Mouse (Mus musculus) CH12.LX (cell line): ENCODE results near the gene Mbl1. TPM values are rescaled to one million over a fixed set of nuclear protein-coding genes. Genes with fewer than 3 reads are reported as not detected.
A peak's percentile ranks its signal among the peaks of the same experiment; 100 is the strongest.

Source experiments
- DNase-seq: peaks from one replicate; pipeline ENCODE4 v3.0.0-alpha.2; 2013; ENCODE audit errors: extremely low read depth
- H3K27ac ChIP-seq: 2 replicates; pipeline ENCODE4 v1.5.1; 2012; ENCODE audit warnings: low read depth, mild to moderate bottlenecking, control low read depth, moderate library complexity; ENCODE audit not compliant: insufficient read depth
- H3K27me3 ChIP-seq: replicated peaks from 2 replicates; pipeline ENCODE3; 2012; ENCODE audit warnings: inconsistent platforms
- H3K36me3 ChIP-seq, 2 experiments: replicated peaks in 1 of 2; 2 replicates each; pipeline versions ENCODE3 to v1.6.1; 2012; ENCODE audit warnings: inconsistent platforms in 1 of 2, low read length in 1 of 2, mild to moderate bottlenecking in 1 of 2, mixed read lengths in 1 of 2, moderate library complexity in 1 of 2; ENCODE audit not compliant: control insufficient read depth in 1 of 2, insufficient read depth in 1 of 2
- H3K4me1 ChIP-seq, 2 experiments: 2 replicates each; pipeline ENCODE4 v1.6.1; 2012; ENCODE audit warnings: inconsistent platforms in 1 of 2, moderate library complexity in 1 of 2; ENCODE audit not compliant: insufficient read depth in 2 of 2, control insufficient read depth in 1 of 2
- H3K4me2 ChIP-seq: 2 replicates; pipeline ENCODE4 v1.6.1; 2012; ENCODE audit warnings: low read depth, mild to moderate bottlenecking, control low read depth; ENCODE audit not compliant: poor library complexity, insufficient read depth, severe bottlenecking
- H3K4me3 ChIP-seq, 3 experiments: fragments of 150-350 bp in 1 of 3; sonication (generic) in 1 of 3; replicated peaks in 1 of 3; 2 replicates each; pipeline versions ENCODE3 to v1.5.1; 2011 to 2012; ENCODE audit warnings: low read depth in 2 of 3, low read length in 2 of 3, mild to moderate bottlenecking in 2 of 3, moderate library complexity in 2 of 3, control low read depth in 1 of 3, improper control_type of control experiment in 1 of 3, inconsistent platforms in 1 of 3, mixed read lengths in 1 of 3; ENCODE audit not compliant: poor library complexity in 1 of 3
- H3K79me2 ChIP-seq: replicated peaks from 2 replicates; pipeline ENCODE4 v1.6.1; 2012; ENCODE audit warnings: mild to moderate bottlenecking, moderate library complexity; ENCODE audit not compliant: control insufficient read depth, poor library complexity, insufficient read depth, severe bottlenecking; ENCODE audit errors: extremely low read depth
- H3K9ac ChIP-seq: 2 replicates; pipeline ENCODE4 v1.6.1; 2012; ENCODE audit warnings: low read depth, mild to moderate bottlenecking, control low read depth, moderate library complexity; ENCODE audit not compliant: insufficient read depth
- H3K9me3 ChIP-seq: replicated peaks from 2 replicates; pipeline ENCODE3; 2012; ENCODE audit warnings: low read length, inconsistent platforms, mixed read lengths
- BHLHE40 ChIP-seq: IDR thresholded peaks from 2 replicates; pipeline ENCODE4 v1.6.1; 2011; ENCODE audit warnings: mild to moderate bottlenecking, low read depth, low read length, improper control_type of control experiment
- ELF1 ChIP-seq: IDR thresholded peaks from 2 replicates; pipeline ENCODE4 v1.6.1; 2014; ENCODE audit warnings: low read depth, mild to moderate bottlenecking, inconsistent platforms, low read length, improper control_type of control experiment
- EP300 ChIP-seq: IDR thresholded peaks from 2 replicates; pipeline ENCODE4 v1.6.1; 2011; ENCODE audit warnings: low read length, improper control_type of control experiment
- ETS1 ChIP-seq: conservative IDR thresholded peaks from 2 replicates; pipeline ENCODE4 v1.6.1; 2012; ENCODE audit warnings: low read depth, mild to moderate bottlenecking, inconsistent platforms, low read length, improper control_type of control experiment, moderate library complexity
- GABPA ChIP-seq: IDR thresholded peaks from 2 replicates; pipeline ENCODE4 v1.6.1; 2012; ENCODE audit warnings: low read depth, low read length, improper control_type of control experiment, inconsistent platforms; ENCODE audit not compliant: insufficient replicate concordance
- IRF4 ChIP-seq: IDR thresholded peaks from 2 replicates; pipeline ENCODE4 v1.6.1; 2014; ENCODE audit warnings: low read depth, mild to moderate bottlenecking, inconsistent platforms, low read length, improper control_type of control experiment
- JUN ChIP-seq: IDR thresholded peaks from 2 replicates; pipeline ENCODE4 v1.6.1; 2011; ENCODE audit warnings: low read depth, mild to moderate bottlenecking, low read length, improper control_type of control experiment, moderate library complexity; ENCODE audit not compliant: insufficient read depth
- JUND ChIP-seq: conservative IDR thresholded peaks from 2 replicates; pipeline ENCODE4 v1.6.1; 2011; ENCODE audit warnings: low read depth, low read length, improper control_type of control experiment
- KAT2A ChIP-seq: IDR thresholded peaks from 2 replicates; pipeline ENCODE4 v1.6.1; 2012; ENCODE audit warnings: low read length, improper control_type of control experiment, inconsistent platforms; ENCODE audit not compliant: insufficient replicate concordance
- MAFK ChIP-seq: IDR thresholded peaks from 2 replicates; pipeline ENCODE4 v1.6.1; 2011; ENCODE audit warnings: low read length, improper control_type of control experiment; ENCODE audit not compliant: insufficient replicate concordance
- MAX ChIP-seq: IDR thresholded peaks from 2 replicates; pipeline ENCODE4 v1.6.1; 2011; ENCODE audit warnings: low read length, improper control_type of control experiment
- MEF2A ChIP-seq: IDR thresholded peaks from 2 replicates; pipeline ENCODE4 v1.6.1; 2014; ENCODE audit warnings: low read depth, mild to moderate bottlenecking, inconsistent platforms, low read length, improper control_type of control experiment, borderline replicate concordance
- MXI1 ChIP-seq: IDR thresholded peaks from 2 replicates; pipeline ENCODE4 v1.6.1; 2011; ENCODE audit warnings: mild to moderate bottlenecking, low read depth, low read length, improper control_type of control experiment
- NRF1 ChIP-seq: IDR thresholded peaks from 2 replicates; pipeline ENCODE4 v1.6.1; 2014; ENCODE audit warnings: low read depth, mild to moderate bottlenecking, inconsistent platforms, low read length, improper control_type of control experiment, moderate library complexity
- PAX5 ChIP-seq: IDR thresholded peaks from 2 replicates; pipeline ENCODE4 v1.6.1; 2012; ENCODE audit warnings: low read length, inconsistent platforms, mixed read lengths
- POLR2A ChIP-seq: IDR thresholded peaks from 2 replicates; pipeline ENCODE4 v1.6.1; 2011; ENCODE audit warnings: low read depth, mild to moderate bottlenecking, improper control_type of control experiment, low read length
- POLR2AphosphoS2 ChIP-seq: IDR thresholded peaks from 2 replicates; pipeline ENCODE4 v1.6.1; 2011; ENCODE audit warnings: low read depth, low read length, improper control_type of control experiment
- RAD21 ChIP-seq: IDR thresholded peaks from 2 replicates; pipeline ENCODE4 v1.6.1; 2011; ENCODE audit warnings: low read depth, mild to moderate bottlenecking, low read length, improper control_type of control experiment, moderate library complexity
- RCOR1 ChIP-seq: conservative IDR thresholded peaks from 2 replicates; pipeline ENCODE4 v1.6.1; 2012; ENCODE audit warnings: low read depth, mild to moderate bottlenecking, inconsistent platforms, low read length, improper control_type of control experiment
- SIN3A ChIP-seq: IDR thresholded peaks from 2 replicates; pipeline ENCODE4 v1.6.1; 2012; ENCODE audit warnings: low read length, improper control_type of control experiment, inconsistent platforms
- SMC3 ChIP-seq: IDR thresholded peaks from 2 replicates; pipeline ENCODE4 v1.6.1; 2011; ENCODE audit warnings: low read depth, low read length, improper control_type of control experiment
- TBP ChIP-seq: conservative IDR thresholded peaks from 2 replicates; pipeline ENCODE4 v1.6.1; 2011; ENCODE audit warnings: low read depth, low read length, improper control_type of control experiment
- TCF12 ChIP-seq: IDR thresholded peaks from 2 replicates; pipeline ENCODE4 v1.6.1; 2014; ENCODE audit warnings: low read depth, mild to moderate bottlenecking, inconsistent platforms, low read length, improper control_type of control experiment
- USF1 ChIP-seq: IDR thresholded peaks from 2 replicates; pipeline ENCODE4 v1.6.1; 2014; ENCODE audit warnings: low read depth, mild to moderate bottlenecking, inconsistent platforms, low read length, improper control_type of control experiment
- USF2 ChIP-seq: conservative IDR thresholded peaks from 2 replicates; pipeline ENCODE4 v1.6.1; 2011; ENCODE audit warnings: low read depth, low read length, improper control_type of control experiment
- ZC3H11A ChIP-seq: IDR thresholded peaks from 2 replicates; pipeline ENCODE4 v1.6.1; 2012; ENCODE audit warnings: low read depth, mild to moderate bottlenecking, inconsistent platforms, low read length, improper control_type of control experiment
- ZKSCAN1 ChIP-seq: IDR thresholded peaks from 2 replicates; pipeline ENCODE4 v1.6.1; 2012; ENCODE audit warnings: low read depth, inconsistent platforms, low read length, improper control_type of control experiment, borderline replicate concordance
- ZMIZ1 ChIP-seq: IDR thresholded peaks from 2 replicates; pipeline ENCODE4 v1.6.1; 2012; ENCODE audit warnings: low read depth, mild to moderate bottlenecking, inconsistent platforms, low read length, improper control_type of control experiment
- dilution Hi-C: fragments of 300-500 bp; cut with MboI; formaldehyde crosslinking; loops from 2 replicates; pipeline ENCODE4 v1.14.3; 2020; ENCODE audit warnings: low sequenced_read_pairs; ENCODE audit not compliant: extremely low pct_unique_long_range_greater_than_20kb, extremely low pct_ligation_motif_present
- in situ Hi-C: fragments of 300-500 bp; cut with MboI; formaldehyde crosslinking; loops from 3 replicates; pipeline ENCODE4 v1.14.3; 2019; ENCODE audit warnings: low sequenced_read_pairs, low pct_ligation_motif_present, low pct_unique_long_range_greater_than_20kb, mixed read lengths
- polyA plus RNA-seq: library from polyadenylated mRNA; unstranded; fragments of >175 nt; gene quantifications from 2 replicates; pipeline ENCODE4 v1.2.1, GENCODE M21; 2012; ENCODE audit warnings: low read depth; ENCODE audit not compliant: insufficient read length
- total RNA-seq, 2 experiments: library from RNA; depleted of rRNA; stranded (reverse); fragments of 300-350 nt in 1 of 2; fragments of >200 nt in 1 of 2; gene quantifications; 2 replicates each; pipeline ENCODE4 v1.2.3; 2012 to 2014

Mbl1 gene
- total and polyA plus RNA-seq, 3 experiments = not detected

DNA sequence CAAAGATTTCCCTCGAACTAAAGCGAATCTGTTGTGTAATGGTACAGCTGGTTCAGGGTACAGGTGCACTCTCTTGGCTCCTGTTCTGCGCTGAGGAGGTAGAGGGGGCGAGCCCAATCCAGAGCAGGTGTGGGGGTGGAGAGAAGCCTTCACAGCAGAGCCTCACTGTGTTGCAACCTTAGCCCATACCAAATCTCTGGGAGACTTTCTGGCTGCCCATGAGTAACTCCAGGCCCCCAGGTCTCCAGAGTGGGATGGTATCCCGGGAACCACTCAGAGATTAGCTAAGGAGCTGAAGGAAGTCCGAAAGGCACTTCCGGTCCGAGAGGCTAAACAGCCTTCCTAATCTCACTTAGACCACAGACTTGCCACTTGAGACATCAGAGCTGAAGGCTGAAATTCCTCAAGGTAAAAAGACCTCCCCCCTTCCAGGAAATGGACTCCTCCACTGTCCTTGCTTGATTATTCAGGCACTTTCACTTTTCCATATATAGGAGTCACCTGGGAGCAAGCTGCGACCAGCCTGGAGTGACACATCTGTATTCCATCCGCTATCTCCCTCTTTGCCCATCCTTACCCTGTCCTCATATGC lies 46.3 kb upstream of the Mbl1 start, which contains the start of gene Mat1a:
TSS of gene Mat1a (plus strand) at position 183 of the 592 bp plus-strand sequence.
- Histone ChIP-seq H3K9ac (no peak within 1 kb of the TSS), H3K9me3 (no peaks in the 10 kb centered on the region), H3K4me2 (no peak within 1 kb of the TSS), H3K27me3 (no peaks in the 10 kb centered on the region), H3K27ac (no peak within 1 kb of the TSS), H3K79me2 (no peaks in the 10 kb centered on the region), H3K4me3 (no peak within 1 kb of the TSS), H3K36me3 (no peaks in the 10 kb centered on the region), H3K4me1 (no peaks in the 10 kb centered on the region)
- in situ Hi-C loops (no loop called here), dilution Hi-C loops (no loop called here)
- DNase-seq = no peak
- TF ChIP-seq IRF4 = no peak
- TF ChIP-seq POLR2AphosphoS2 = no peak
- no peak for TF ChIP-seq ZC3H11A
- no peak for TF ChIP-seq TCF12
- TF ChIP-seq MAX = no peak
- TF ChIP-seq BHLHE40 = no peak
- TF ChIP-seq ELF1 = no peak
- no peak for TF ChIP-seq NRF1
- TF ChIP-seq SMC3 = no peak
- no peak for TF ChIP-seq EP300
- no peak for TF ChIP-seq RCOR1
- no peak for TF ChIP-seq KAT2A
- no peak for TF ChIP-seq POLR2A
- TF ChIP-seq ZMIZ1 = no peak
- no peak for TF ChIP-seq USF1
- TF ChIP-seq MAFK = no peak
- TF ChIP-seq GABPA = no peak
- TF ChIP-seq ZKSCAN1 = no peak
- no peak for TF ChIP-seq MXI1

DNA sequence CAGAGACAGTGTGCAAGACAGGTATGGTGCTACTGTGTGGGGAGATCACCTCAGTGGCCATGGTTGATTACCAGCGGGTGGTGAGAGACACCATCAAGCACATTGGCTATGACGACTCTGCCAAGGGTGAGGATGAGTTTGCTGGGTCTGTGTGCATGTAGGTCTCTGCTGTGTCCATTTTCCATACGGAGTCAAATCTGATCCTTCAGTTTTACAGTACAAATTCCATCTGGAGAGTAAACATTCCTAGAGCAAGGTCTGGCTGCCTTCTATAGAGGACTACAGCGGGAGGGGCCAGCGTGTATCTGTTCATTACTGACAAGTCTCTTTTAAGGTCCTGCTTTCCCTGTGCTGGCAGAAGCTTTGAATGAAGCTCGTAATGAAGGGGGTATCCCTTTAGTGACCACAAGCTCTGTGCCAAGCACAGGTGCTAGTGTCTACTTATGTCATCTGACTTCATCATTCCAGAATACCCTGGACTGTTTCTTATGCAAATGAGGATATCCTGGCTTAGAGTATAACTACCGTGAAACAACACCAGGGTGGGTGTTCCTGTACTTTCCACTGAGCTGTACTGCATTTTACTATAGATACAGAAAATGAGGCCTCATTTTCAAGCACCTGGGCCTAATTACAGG lies 40.1 kb upstream of the Mbl1 start:
- dilution Hi-C loops = no loop called here
- Histone ChIP-seq H3K27me3 (no peaks in the 10 kb centered on the region), H3K9ac (no peak overlapping the region), H3K4me3 (no peak overlapping the region), H3K79me2 (no peaks in the 10 kb centered on the region), H3K4me2 (0 out of 2 replicates have a peak overlapping the region, but pooled peaks have one; percentile 19)
- TF ChIP-seq TCF12 (peak; percentile 47; the same call in 1 of the 2 replicates), MXI1 (no peak), ZKSCAN1 (no peak), SIN3A (no peak), PAX5 (no peak), RAD21 (no peak), MEF2A (peak; percentile 83; the same call in 1 of the 2 replicates), ELF1 (no peak), ETS1 (peak; percentile 72), JUND (no peak; the same call in 1 of the 2 replicates), TBP (no peak), EP300 (peak; percentile 62; the same call in 1 of the 2 replicates), USF2 (no peak), ZC3H11A (no peak), ZMIZ1 (no peak), POLR2A (no peak), JUN (peak; percentile 57), GABPA (no peak), BHLHE40 (peak; percentile 47)
- TF ChIP-seq, all 38 proteins: peak for 6
- DNase-seq = peak; percentile 72
- Histone ChIP-seq H3K27ac (no peak overlapping the region), H3K9me3 (no peaks in the 10 kb centered on the region), H3K4me1 (peaks cover 14 to 33% of the 10 kb centered on the region in 2 experiments), H3K36me3 (no peaks in the 10 kb centered on the region)
- in situ Hi-C loops = no loop called here
